ENCODE assay signal across 17 mouse cellular contexts in genomic region chr9:102026136-102026535, GRCm38 (mm10).
"Had no signal": no experiment of that assay in that cellular context is flagged by ENCODE, and none has a peak within 500 bp of the region (broad histone marks: within the 10 kb centered on the region; RNA-seq: fewer than 3 reads in every experiment).

No protein-coding gene starts in this region.

- DNase-seq: kidney, postnatal 10 days; kidney, postnatal 4 days; liver; liver, embryonic 13.5 days; liver, postnatal 0 days; lung, postnatal 14 days; midbrain, embryonic 14.5 days; retina, postnatal 1 day; right cerebral cortex, postnatal 4 days; spleen, adult 18-20 months; thymus, adult 18-20 months; thymus, postnatal 14 days had no signal

- H3K4me3 ChIP-seq: limb, embryonic 12.5 days; liver, embryonic 13.5 days; lung, embryonic 15.5 days; megakaryocyte, embryonic 14.5 days; neural tube, embryonic 13.5 days had no signal

- H3K27ac ChIP-seq: limb, embryonic 12.5 days; liver, embryonic 13.5 days; lung, embryonic 15.5 days; macrophage; neural tube, embryonic 13.5 days had no signal
